Mouse (Mus musculus): Measurements from ENCODE around the gene Lmntd1. TPM values are rescaled to one million over a fixed set of nuclear protein-coding genes. Genes with fewer than 3 reads are reported as not detected.

Lmntd1 gene
- polyA plus RNA-seq, 1 experiment from 2014 or later, result 1.7 TPM

DNA sequence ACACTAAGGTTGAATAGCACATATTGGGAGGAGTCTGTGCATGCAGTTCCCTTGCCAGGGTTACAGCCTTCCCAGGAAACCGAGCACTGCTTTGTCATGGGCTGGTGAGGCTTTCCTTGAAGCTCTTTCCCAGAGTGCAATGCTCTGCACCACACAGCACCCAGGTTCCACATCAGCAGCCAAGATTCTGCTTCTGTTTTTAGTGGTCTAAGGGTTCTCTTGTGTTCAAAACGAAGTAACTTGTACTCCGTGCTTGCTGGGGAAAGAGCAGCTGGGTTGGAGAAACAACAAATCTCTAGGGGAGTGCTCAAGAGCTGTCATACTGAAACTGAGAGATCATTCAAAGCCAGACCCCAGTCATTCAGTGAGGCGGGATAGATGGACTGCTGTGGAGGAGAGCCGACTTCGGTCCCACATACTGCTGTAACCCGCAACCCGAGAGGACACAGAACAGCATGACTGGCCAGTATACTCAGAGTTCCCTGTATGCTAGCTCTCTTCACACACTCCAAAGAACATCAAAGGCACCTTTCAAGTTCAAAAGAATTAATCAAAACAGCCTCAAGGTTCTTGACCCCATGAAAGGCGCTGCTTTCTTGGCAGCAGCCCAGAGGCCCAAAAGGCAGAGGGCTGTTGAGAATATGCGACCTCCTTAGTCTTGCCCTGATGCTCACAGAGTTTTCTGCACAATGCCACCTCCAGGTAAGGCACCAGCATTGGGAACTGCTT, 35.5 kb downstream of the Lmntd1 start:
- ATAC-seq (replicated peaks), result peak; percentile 81
- Histone ChIP-seq H3K4me3 (no peak overlapping the region), H3K27me3 (replicated peaks) (no peaks in the 10 kb centered on the region), H3K4me2 (no peak overlapping the region; the same call in 1 of the 2 replicates), H3K9ac (no peak overlapping the region), H3K36me3 (replicated peaks) (no peaks in the 10 kb centered on the region), H3K4me1 (peaks cover 11% of the 10 kb centered on the region), H3K9me3 (no peaks in the 10 kb centered on the region), H3K27ac (peak overlapping the region; percentile 57)
- WGBS, result 28% methylated on average over 10 of the region's 10 CpGs

DNA sequence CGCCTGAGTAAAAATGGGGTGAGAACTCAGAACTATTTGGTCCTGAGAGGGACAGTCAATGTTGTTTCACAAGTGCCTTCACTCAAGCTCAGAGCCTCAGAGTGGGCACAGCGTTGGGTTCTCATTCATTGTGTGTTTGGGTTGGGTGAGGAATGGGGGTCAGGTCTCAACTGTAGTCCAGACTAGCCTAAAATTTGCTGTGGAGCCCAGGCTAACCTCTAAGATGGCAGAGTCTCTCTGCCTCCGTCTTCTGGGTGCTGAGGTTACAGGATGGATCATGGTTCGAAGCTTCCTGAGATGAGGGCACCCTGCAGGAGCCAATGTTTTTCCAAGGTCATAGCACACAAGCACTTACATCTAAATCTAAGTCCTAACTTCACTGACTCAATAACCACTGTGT, 37.4 kb downstream of the Lmntd1 start:
- H3K4me3 ChIP-seq, result no peak overlapping the region
- H3K4me2 ChIP-seq, result no peak overlapping the region
- no peak for ATAC-seq (replicated peaks)
- 91% methylated on average over 4 of the region's 4 CpGs for WGBS
- peaks cover 10% of the 10 kb centered on the region for H3K4me1 ChIP-seq
- H3K27ac ChIP-seq, result no peak overlapping the region
- H3K36me3 ChIP-seq (replicated peaks), result no peaks in the 10 kb centered on the region
- H3K9ac ChIP-seq, result no peak overlapping the region
- H3K27me3 ChIP-seq (replicated peaks), result no peaks in the 10 kb centered on the region
- no peaks in the 10 kb centered on the region for H3K9me3 ChIP-seq

DNA sequence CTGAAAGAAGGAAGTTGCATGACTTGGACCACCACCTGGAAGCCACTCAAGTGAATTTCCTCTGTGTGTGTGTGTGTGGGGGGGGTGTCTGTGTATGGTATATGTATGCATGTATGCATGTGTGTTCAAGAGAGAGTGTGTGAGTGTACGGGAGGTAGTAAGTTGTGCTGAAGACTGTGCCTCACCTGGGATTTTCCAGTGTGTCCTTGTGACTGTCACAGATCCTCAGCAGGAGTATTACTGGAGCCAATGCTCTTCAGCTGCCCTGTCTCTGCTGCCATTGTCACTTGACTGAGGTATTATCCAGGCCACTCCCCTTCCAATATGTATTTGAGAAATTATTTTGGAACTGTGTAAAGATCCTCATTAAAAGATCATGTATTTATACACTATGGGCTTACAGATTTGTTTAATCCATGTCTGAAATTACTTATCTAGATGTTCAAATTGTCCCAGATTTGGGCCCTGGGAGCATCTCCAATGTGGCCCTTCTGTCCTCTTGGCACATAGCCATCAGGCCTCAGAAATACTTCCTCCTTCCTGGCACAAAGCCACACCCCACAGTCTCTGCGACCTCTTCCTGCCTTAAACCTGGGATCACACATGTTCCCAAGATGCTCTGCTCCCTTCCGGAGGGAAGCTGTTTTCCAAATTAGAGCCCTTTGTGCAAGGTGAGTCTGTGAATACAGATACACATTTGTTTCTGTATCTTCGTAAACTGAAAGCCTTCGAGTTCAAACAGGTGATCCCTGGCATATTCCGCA, 40.7 kb downstream of the Lmntd1 start:
- Histone ChIP-seq H3K36me3 (replicated peaks) (no peaks in the 10 kb centered on the region), H3K9me3 (no peaks in the 10 kb centered on the region), H3K27ac (no peak overlapping the region), H3K4me1 (no peaks in the 10 kb centered on the region), H3K27me3 (replicated peaks) (no peaks in the 10 kb centered on the region), H3K4me2 (no peak overlapping the region), H3K9ac (no peak overlapping the region), H3K4me3 (no peak overlapping the region)
- no peak for ATAC-seq (replicated peaks)
- 87% methylated on average over 6 of the region's 6 CpGs for WGBS

DNA sequence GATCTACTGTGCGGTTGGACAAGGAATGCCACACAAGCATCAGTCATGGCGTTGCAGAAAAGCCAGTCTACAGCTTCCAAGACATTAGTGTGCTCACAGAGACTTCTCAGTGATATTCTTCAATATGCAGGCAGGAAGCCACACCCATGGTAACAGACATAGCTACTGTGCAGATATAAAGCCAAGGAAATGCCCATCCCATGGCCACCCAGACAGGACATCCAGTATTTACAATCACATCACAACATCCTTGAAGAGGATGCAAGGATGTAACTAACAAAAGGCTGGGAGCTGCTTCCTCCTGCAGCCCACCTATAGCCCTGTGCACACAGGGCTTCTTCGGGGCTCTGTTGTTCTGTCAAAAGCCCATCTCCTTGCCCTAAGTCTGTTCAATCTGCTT, 45.4 kb downstream of the Lmntd1 start:
- Histone ChIP-seq H3K9me3 (no peaks in the 10 kb centered on the region), H3K4me3 (no peak overlapping the region), H3K4me1 (no peaks in the 10 kb centered on the region), H3K4me2 (no peak overlapping the region), H3K27ac (no peak overlapping the region), H3K9ac (no peak overlapping the region), H3K36me3 (replicated peaks) (no peaks in the 10 kb centered on the region), H3K27me3 (replicated peaks) (no peaks in the 10 kb centered on the region)
- ATAC-seq (replicated peaks), result no peak
- 81% methylated on average over 3 of the region's 3 CpGs for WGBS

DNA sequence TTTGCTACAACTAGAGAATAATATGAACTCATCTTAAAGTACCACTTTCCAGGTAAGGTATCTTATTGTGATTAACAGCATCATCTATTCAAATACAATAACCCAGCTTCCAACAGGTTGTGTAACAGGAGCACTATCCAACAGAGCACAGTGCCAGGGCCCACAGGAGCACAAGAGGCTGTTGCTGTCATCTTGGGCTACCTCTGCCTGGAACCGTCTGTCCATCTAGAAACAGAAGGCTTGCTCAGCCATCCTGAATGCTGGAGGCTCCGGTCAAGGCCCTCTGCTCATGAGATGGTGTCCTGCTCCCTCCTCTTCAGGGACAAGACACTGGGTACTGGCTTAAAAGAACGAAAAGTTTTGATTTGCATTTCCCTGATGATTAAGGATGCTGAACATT, 46.3 kb downstream of the Lmntd1 start:
- Histone ChIP-seq H3K36me3 (replicated peaks) (no peaks in the 10 kb centered on the region), H3K9ac (no peak overlapping the region), H3K4me3 (no peak overlapping the region), H3K27me3 (replicated peaks) (no peaks in the 10 kb centered on the region), H3K4me2 (no peak overlapping the region), H3K27ac (no peak overlapping the region), H3K4me1 (no peaks in the 10 kb centered on the region), H3K9me3 (no peaks in the 10 kb centered on the region)
- ATAC-seq (replicated peaks), result no peak
- 86% methylated on average over 3 of the region's 3 CpGs for WGBS

DNA sequence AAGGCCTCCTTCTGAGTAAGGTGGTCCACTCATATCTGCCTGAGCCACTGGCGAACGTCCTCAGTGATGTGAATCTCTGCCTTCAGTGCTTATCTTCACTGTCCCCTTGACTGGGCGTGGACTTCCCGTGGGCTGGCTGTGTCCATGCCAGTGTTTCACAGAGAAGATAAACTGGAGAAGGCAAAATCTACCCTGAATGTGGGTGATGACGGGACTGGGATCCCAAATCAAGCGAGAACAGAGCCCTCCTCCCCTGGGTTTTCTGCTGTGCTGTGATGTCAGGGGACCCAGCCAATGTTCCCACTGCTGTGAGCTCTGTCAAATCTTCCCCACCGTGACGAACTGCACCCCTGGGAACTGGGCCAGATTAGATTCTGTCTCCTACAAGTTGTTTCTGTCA, 46.8 kb downstream of the Lmntd1 start:
- Histone ChIP-seq H3K9ac (no peak overlapping the region), H3K4me2 (no peak overlapping the region), H3K27me3 (replicated peaks) (no peaks in the 10 kb centered on the region), H3K4me3 (no peak overlapping the region), H3K27ac (no peak overlapping the region), H3K9me3 (no peaks in the 10 kb centered on the region), H3K4me1 (no peaks in the 10 kb centered on the region), H3K36me3 (replicated peaks) (no peaks in the 10 kb centered on the region)
- WGBS, result 75% methylated on average over 8 of the region's 8 CpGs
- ATAC-seq (replicated peaks), result no peak

DNA sequence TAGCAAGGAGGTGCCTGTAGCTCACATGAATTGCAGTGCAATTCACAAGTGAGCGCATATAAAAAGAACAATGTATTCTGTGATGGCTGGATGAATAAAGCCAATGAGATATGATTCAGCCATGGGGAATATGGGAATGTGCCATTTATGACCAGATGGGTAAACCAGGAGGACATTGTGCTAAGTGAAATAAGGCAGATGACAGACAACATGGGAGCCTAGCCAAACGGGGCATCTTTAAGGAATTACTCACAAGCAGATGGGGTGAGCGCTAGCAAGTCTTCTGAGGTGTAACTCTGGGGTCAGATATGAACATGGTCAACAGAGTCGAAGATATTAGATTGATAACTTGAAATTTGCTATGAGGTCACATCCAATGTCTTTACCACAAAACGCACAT, 48.5 kb downstream of the Lmntd1 start:
- no peak for ATAC-seq (replicated peaks)
- Histone ChIP-seq H3K4me3 (no peak overlapping the region), H3K4me2 (no peak overlapping the region), H3K9ac (no peak overlapping the region), H3K36me3 (replicated peaks) (no peaks in the 10 kb centered on the region), H3K4me1 (no peaks in the 10 kb centered on the region), H3K27ac (no peak overlapping the region), H3K27me3 (replicated peaks) (no peaks in the 10 kb centered on the region), H3K9me3 (no peaks in the 10 kb centered on the region)
- WGBS, result 96% methylated on average over 5 of the region's 5 CpGs

DNA sequence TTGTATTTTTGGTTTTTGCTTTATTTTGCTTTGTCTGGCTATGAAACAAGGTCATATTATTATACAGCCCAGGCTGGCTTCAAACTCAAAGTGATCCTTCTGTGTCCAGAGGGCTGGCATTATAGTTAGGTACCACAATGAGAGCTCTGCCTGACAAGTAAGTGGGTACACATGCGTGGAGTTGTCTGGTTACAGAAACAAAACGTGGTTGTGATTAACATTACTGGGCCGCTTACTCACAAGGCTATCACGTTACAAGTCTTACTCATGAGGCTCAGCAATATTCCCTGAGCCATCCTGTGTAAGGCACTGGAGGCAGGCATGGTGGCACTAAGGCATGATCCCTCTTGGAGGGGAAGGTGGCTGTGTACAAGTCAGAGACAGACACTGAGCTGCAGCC, 49.4 kb downstream of the Lmntd1 start:
- WGBS, result 87% methylated on average over 4 of the region's 4 CpGs
- Histone ChIP-seq H3K9ac (no peak overlapping the region), H3K4me2 (no peak overlapping the region), H3K27me3 (replicated peaks) (no peaks in the 10 kb centered on the region), H3K4me3 (no peak overlapping the region), H3K36me3 (replicated peaks) (no peaks in the 10 kb centered on the region), H3K9me3 (no peaks in the 10 kb centered on the region), H3K27ac (no peak overlapping the region), H3K4me1 (no peaks in the 10 kb centered on the region)
- ATAC-seq (replicated peaks), result no peak

DNA sequence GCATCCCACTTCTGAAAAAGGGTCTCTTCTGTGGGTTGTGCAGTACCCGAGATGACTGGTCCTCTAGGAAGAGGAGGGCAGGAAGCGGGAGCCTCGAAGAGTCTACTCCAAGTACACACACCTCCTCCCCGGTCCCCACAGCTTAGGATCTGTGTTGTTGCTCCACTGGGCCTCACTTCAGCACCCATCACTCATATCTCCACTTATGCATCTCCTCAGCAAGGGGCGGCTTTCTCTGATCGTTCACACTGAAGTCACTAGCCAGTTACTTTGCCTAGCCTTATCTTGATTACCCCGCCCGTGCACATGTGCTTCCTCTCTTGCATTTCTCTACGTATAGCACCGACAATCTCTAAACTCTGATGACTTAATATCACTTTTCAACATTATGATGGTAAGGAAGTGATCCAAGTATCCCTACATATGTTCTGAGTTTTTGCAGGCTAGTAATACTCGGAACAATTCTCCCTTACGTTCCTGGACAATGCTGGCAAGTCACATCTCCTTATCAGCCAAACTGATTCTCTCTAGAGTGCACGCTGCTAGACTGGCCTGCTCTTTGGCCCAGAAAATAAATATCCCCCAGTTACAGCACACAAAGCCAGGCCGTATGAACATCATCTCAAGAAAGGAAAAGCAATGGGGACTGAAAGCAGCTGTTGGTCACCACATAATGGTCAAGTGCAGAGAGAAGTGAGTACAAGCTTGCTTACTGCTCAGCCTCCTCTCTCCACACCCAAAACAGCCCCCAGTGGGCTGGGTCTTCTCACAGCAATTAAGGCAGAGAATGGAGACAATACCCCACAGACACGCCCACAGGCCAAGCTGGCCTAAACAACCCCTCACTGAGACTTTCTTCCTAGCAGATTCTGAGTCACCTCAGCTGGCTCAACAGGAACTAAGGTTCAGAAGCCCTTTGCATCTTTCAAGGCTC, 56.8 kb downstream of the Lmntd1 start:
- Histone ChIP-seq H3K27ac (no peak overlapping the region), H3K9me3 (peaks cover 3% of the 10 kb centered on the region; the same call in 1 of the 2 replicates), H3K36me3 (replicated peaks) (no peaks in the 10 kb centered on the region), H3K27me3 (replicated peaks) (no peaks in the 10 kb centered on the region), H3K9ac (no peak overlapping the region), H3K4me1 (no peaks in the 10 kb centered on the region), H3K4me2 (no peak overlapping the region), H3K4me3 (no peak overlapping the region)
- ATAC-seq (replicated peaks), result no peak
- 86% methylated on average over 15 of the region's 15 CpGs for whole genome bisulfite sequencing

DNA sequence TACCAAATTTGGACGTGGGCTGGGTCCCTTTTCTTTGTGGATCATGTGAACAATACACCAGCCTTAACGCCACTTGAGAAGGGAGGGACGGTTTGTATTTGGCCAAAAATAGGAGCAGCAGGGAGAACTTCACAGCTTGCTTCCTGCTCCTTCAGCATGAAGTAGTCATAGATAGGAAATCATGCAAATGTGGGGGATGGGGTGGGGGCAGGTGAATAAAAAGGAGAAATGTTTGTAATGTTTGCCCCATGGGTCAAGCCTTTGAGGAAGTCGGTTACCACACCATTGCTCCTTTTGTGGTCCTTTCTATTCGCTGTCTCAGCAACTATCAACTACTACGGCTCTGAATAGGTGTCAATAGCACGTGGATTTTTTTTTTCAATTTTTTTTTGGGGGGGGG, 60.9 kb downstream of the Lmntd1 start:
- H3K9me3 ChIP-seq, result no peaks in the 10 kb centered on the region; the same call in 1 of the 2 replicates
- WGBS, result 72% methylated on average over 7 of the region's 7 CpGs
- H3K27ac ChIP-seq, result no peak overlapping the region
- no peak overlapping the region for H3K4me2 ChIP-seq
- ATAC-seq (replicated peaks), result no peak
- H3K4me1 ChIP-seq, result no peaks in the 10 kb centered on the region
- H3K4me3 ChIP-seq, result no peak overlapping the region
- no peak overlapping the region for H3K9ac ChIP-seq
- no peaks in the 10 kb centered on the region for H3K27me3 ChIP-seq (replicated peaks)
- H3K36me3 ChIP-seq (replicated peaks), result no peaks in the 10 kb centered on the region

DNA sequence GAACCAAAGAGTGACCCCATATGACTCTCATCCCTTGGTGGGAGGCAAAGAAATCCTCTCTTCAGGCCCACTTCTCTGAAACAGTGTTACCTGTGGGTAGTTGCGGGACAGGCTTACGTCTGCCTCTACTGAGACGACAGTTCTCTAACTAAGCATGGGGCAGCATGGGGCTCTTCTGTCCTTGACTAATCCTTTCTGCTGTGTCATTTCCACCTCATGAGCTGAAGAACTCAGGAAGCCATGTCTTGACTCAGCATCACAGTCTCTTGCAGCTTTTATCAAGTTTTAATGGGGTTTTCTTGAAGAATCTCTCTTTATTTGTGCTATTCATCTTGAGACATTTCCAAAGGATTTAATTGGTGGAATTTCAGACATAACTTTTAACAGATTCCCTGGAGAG, 61.3 kb downstream of the Lmntd1 start:
- Histone ChIP-seq H3K4me3 (no peak overlapping the region), H3K27me3 (replicated peaks) (no peaks in the 10 kb centered on the region), H3K9me3 (no peaks in the 10 kb centered on the region), H3K27ac (no peak overlapping the region), H3K36me3 (replicated peaks) (no peaks in the 10 kb centered on the region), H3K9ac (no peak overlapping the region), H3K4me2 (no peak overlapping the region), H3K4me1 (no peaks in the 10 kb centered on the region)
- WGBS, result 91% methylated on average over 3 of the region's 3 CpGs
- no peak for ATAC-seq (replicated peaks)

DNA sequence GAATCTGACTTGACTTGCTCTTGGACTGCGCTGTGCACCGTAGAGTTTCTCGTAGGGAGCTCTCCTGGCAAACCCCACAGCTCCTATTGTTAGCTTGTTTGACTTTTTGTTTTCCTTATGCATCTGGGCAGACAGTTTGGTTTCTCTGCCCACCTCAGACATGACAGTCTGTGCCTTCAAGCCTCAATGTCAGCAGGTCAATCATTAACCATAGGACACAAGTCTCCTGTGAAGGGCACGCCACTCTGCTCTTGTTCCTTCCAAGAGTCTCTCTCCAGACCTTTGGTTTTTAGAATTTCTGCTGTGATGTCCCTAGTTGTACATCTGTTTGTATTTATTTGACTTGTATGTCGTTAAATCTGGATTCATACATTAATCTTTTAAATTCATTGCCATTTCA, 63.1 kb downstream of the Lmntd1 start:
- WGBS, result 82% methylated on average over 5 of the region's 5 CpGs
- no peak for ATAC-seq (replicated peaks)
- H3K4me1 ChIP-seq, result peaks cover 2% of the 10 kb centered on the region; the same call in 1 of the 2 replicates
- H3K27me3 ChIP-seq (replicated peaks), result no peaks in the 10 kb centered on the region
- H3K36me3 ChIP-seq (replicated peaks), result no peaks in the 10 kb centered on the region
- H3K9ac ChIP-seq, result no peak overlapping the region
- H3K9me3 ChIP-seq, result no peaks in the 10 kb centered on the region
- H3K27ac ChIP-seq, result no peak overlapping the region
- no peak overlapping the region for H3K4me3 ChIP-seq
- H3K4me2 ChIP-seq, result no peak overlapping the region
